ENCODE assay signal across 9 mouse cellular contexts in the genomic region with DNA sequence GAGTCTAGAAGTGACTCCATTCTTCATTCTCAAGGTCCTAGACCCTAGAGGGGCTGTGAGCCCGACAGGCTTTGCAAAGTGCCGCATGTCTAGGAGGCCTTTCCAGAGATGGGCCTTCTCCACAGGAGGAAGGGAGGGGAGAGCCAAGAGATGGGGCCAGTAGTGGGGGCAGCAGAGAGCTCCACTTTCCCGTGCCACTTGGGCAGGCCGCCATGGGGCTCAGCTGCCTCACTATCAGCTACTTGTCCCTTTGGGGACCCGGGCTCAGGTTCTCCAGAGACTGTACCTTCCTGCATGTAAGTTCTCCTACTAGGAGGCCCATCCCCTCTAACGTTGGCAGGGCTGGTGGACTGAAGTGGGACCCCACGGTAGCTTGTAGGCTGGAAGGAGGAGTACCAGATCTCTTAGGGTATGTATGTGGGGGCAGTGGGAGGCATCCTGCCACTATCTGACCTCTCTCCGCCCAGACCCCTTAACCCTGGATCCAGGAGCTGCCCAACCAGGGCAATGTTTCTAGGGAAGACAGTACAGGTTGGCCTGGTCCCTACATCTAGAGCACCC. TPM values are rescaled to one million over a fixed set of nuclear protein-coding genes. Genes with fewer than 3 reads are reported as not detected.
DNase-seq lines count a peak whose midpoint lies in the region; ATAC-seq and TF ChIP-seq lines count a peak whose summit lies in the region.
"Had no signal": no experiment of that assay in that cellular context is flagged by ENCODE, and none has a peak within 500 bp of the region (broad histone marks: within the 10 kb centered on the region; RNA-seq: fewer than 3 reads in every experiment).

No protein-coding gene starts in this region.

- no peak for ATAC-seq in heart, embryonic 11.5 days (replicated peaks; ENCODE audit: insufficient number of reproducible peaks, low FRiP score, low TSS enrichment)
- no peak for ATAC-seq in liver, embryonic 14.5 days (ENCODE audit: insufficient read depth)
- no peak for ATAC-seq in stomach, postnatal 0 days (ENCODE audit: low FRiP score, low TSS enrichment)
- ATAC-seq in activated CD4-positive, CD25-positive, alpha-beta regulatory T cell, adult 4 months = no peak

- TF ChIP-seq POLR2A in thymus, adult 2 months (IDR thresholded peaks at IDR 0.05; ENCODE audit: control insufficient read depth, extremely low read depth, insufficient read depth, low read length, poor library complexity) = no peak

- peaks cover 12% of the 10 kb centered on the region for H3K27me3 ChIP-seq in heart, embryonic 11.5 days (ENCODE audit: control insufficient read depth, insufficient read depth, low read length)
- H3K27me3 ChIP-seq in thymus, adult 2 months (ENCODE audit: control insufficient read depth, insufficient read depth, low read length) = no peaks in the 10 kb centered on the region
- H3K27me3 ChIP-seq in liver, embryonic 14.5 days (ENCODE audit: control insufficient read depth, insufficient read depth, low read length) = no peaks in the 10 kb centered on the region; the same call in 1 of the 2 replicates
- no peaks in the 10 kb centered on the region; the same call in 1 of the 2 replicates for H3K27me3 ChIP-seq in stomach, postnatal 0 days (ENCODE audit: control insufficient read depth, insufficient read depth, low read length)

- no peaks in the 10 kb centered on the region for H3K9me3 ChIP-seq in heart, embryonic 11.5 days (replicated peaks; ENCODE audit: control insufficient read depth, low read length)
- no peaks in the 10 kb centered on the region for H3K9me3 ChIP-seq in liver, embryonic 14.5 days (ENCODE audit: control insufficient read depth, low read length)
- no peaks in the 10 kb centered on the region for H3K9me3 ChIP-seq in stomach, postnatal 0 days (ENCODE audit: control insufficient read depth, low read length)
- H3K9me3 ChIP-seq: limb, embryonic 12.5 days had no signal

- peak; percentile 36; the same call in 1 of the 2 replicates for TF ChIP-seq CTCF in thymus, adult 2 months (IDR thresholded peaks at IDR 0.05; ENCODE audit: borderline replicate concordance, control insufficient read depth, extremely low read depth, insufficient read depth, low read length, poor library complexity)
- peak; percentile 13; the same call in 1 of the 2 replicates for TF ChIP-seq CTCF in liver, embryonic 14.5 days (IDR thresholded peaks at IDR 0.05; ENCODE audit: low read depth)
- no peak for TF ChIP-seq CTCF in stomach, postnatal 0 days (IDR thresholded peaks at IDR 0.05; ENCODE audit: low read depth)

- peaks cover 30% of the 10 kb centered on the region for H3K4me1 ChIP-seq in heart, embryonic 11.5 days (ENCODE audit: control insufficient read depth, insufficient read depth, low read length)
- peaks cover 37% of the 10 kb centered on the region for H3K4me1 ChIP-seq in thymus, adult 2 months (replicated peaks; ENCODE audit: control insufficient read depth, insufficient read depth, low read length)
- peaks cover 10 to 24% of the 10 kb centered on the region in 2 experiments for H3K4me1 ChIP-seq in liver, embryonic 14.5 days (replicated peaks; ENCODE audit: control insufficient read depth in 2 of 2, insufficient read depth in 2 of 2, low read length in 1 of 2)
- peaks cover 14% of the 10 kb centered on the region; the same call in 1 of the 2 replicates for H3K4me1 ChIP-seq in stomach, postnatal 0 days (replicated peaks; ENCODE audit: control insufficient read depth, insufficient read depth)

- no peak for DNase-seq in heart, postnatal 25 days (ENCODE audit: low spot score)
- no peak for DNase-seq in thymus, adult 2 months
- DNase-seq in thymus, postnatal 0 days (ENCODE audit: low spot score) = no peak
- no peak for DNase-seq in liver, embryonic 14.5 days (ENCODE audit: low read depth in 3 of 3, low spot score in 3 of 3)
- no peak for DNase-seq in stomach, postnatal 0 days (ENCODE audit: low spot score)
- no peak for DNase-seq in gastrocnemius, postnatal 36 days

- H3K4me3 ChIP-seq in heart, embryonic 11.5 days (ENCODE audit: low read depth, low read length) = no peak overlapping the region
- H3K4me3 ChIP-seq in thymus, adult 2 months (ENCODE audit: control insufficient read depth, insufficient read depth, low read length) = peak overlapping the region; percentile 7
- no peak overlapping the region for H3K4me3 ChIP-seq in liver, embryonic 14.5 days (ENCODE audit: insufficient read depth in 1 of 2, low read depth in 2 of 2, low read length in 2 of 2)
- no peak overlapping the region for H3K4me3 ChIP-seq in stomach, postnatal 0 days (ENCODE audit: low read depth, low read length)
- H3K4me3 ChIP-seq: limb, embryonic 12.5 days had no signal

- H3K9ac ChIP-seq in heart, embryonic 11.5 days (ENCODE audit: low read depth, low read length) = no peak overlapping the region
- H3K9ac ChIP-seq in liver, embryonic 14.5 days (replicated peaks) = no peak overlapping the region
- H3K9ac ChIP-seq in stomach, postnatal 0 days (ENCODE audit: low read length) = peak overlapping the region; percentile 27; the same call in 1 of the 2 replicates
- H3K9ac ChIP-seq: limb, embryonic 12.5 days had no signal

- H3K36me3 ChIP-seq in heart, embryonic 11.5 days (ENCODE audit: control insufficient read depth, insufficient read depth, low read length) = no peaks in the 10 kb centered on the region
- peaks cover 21% of the 10 kb centered on the region for H3K36me3 ChIP-seq in thymus, adult 2 months (ENCODE audit: control insufficient read depth, insufficient read depth, low read length)
- H3K36me3 ChIP-seq in liver, embryonic 14.5 days (replicated peaks; ENCODE audit: control insufficient read depth, insufficient read depth, low read depth) = no peaks in the 10 kb centered on the region; the same call in none of the 2 replicates
- H3K36me3 ChIP-seq in stomach, postnatal 0 days (ENCODE audit: control insufficient read depth, insufficient read depth, low read length) = peaks cover 9% of the 10 kb centered on the region; the same call in 1 of the 2 replicates

- peak overlapping the region; percentile 4 for H3K4me2 ChIP-seq in heart, embryonic 11.5 days
- H3K4me2 ChIP-seq in liver, embryonic 14.5 days (ENCODE audit: low read depth) = peak overlapping the region; percentile 87
- H3K4me2 ChIP-seq in stomach, postnatal 0 days (replicated peaks; ENCODE audit: low read depth) = peak overlapping the region; percentile 25

- intact Hi-C loops in heart, postnatal 25 days (cut with DNase I) = no loop called here
- intact Hi-C loops in gastrocnemius, postnatal 36 days (cut with DNase I) = no loop called here

- WGBS in heart, embryonic 11.5 days (ENCODE audit: insufficient replicate concordance) = 72% methylated on average over 8 of the region's 8 CpGs
- 39% methylated on average over 8 of the region's 8 CpGs for WGBS in thymus, adult 2 months
- 47% methylated on average over 8 of the region's 8 CpGs for WGBS in liver, embryonic 14.5 days (ENCODE audit: insufficient replicate concordance)
- WGBS in stomach, postnatal 0 days = 58% methylated on average over 8 of the region's 8 CpGs

- TF ChIP-seq EP300 in liver, embryonic 14.5 days (IDR thresholded peaks at IDR 0.05; ENCODE audit: low read depth) = no peak
- TF ChIP-seq EP300 in stomach, postnatal 0 days (optimal IDR thresholded peaks at IDR 0.05) = no peak

- no peak overlapping the region for H3K27ac ChIP-seq in heart, embryonic 11.5 days (ENCODE audit: low read depth, low read length)
- peak overlapping the region; percentile 14; the same call in 1 of the 2 replicates for H3K27ac ChIP-seq in thymus, adult 2 months (ENCODE audit: control insufficient read depth, insufficient read depth, low read length)
- no peak overlapping the region for H3K27ac ChIP-seq in liver, embryonic 14.5 days
- H3K27ac ChIP-seq in stomach, postnatal 0 days (replicated peaks) = no peak overlapping the region
- H3K27ac ChIP-seq: limb, embryonic 12.5 days had no signal

RNA-seq across cellular contexts. Expression of gene Slc35c1, which starts 3.3 kb away (rescaled TPM):
- 8.6 and 12.0 TPM in 2 replicates for polyA plus RNA-seq in heart, embryonic 11.5 days (2014; fragmentation: Nextera tagmentation; extraction: Ambion mirVana)
- total RNA-seq in heart, postnatal 25 days (2021) = 1 to 10 TPM; 6.1 to 6.6 TPM
- polyA plus RNA-seq in thymus, adult 2 months (2012; rRNA removed) = 144 and 156 TPM in 2 replicates
- polyA plus RNA-seq in thymus, postnatal 0 days (2015; fragmentation: Nextera tagmentation; extraction: Ambion mirVana) = 24.3 and 29.7 TPM in 2 replicates
- polyA plus RNA-seq in liver, embryonic 14.5 days (2012; rRNA removed) = 7.0 and 7.7 TPM in 2 replicates
- 8.6 and 9.9 TPM in 2 replicates for polyA plus RNA-seq in liver, embryonic 14.5 days (2014; fragmentation: Nextera tagmentation; extraction: Ambion mirVana)
- polyA plus RNA-seq in stomach, postnatal 0 days (2015; fragmentation: Nextera tagmentation; extraction: Ambion mirVana) = 35.8 and 41.7 TPM in 2 replicates
- 1 to 10 TPM; 5.0 to 6.3 TPM for total RNA-seq in gastrocnemius, postnatal 36 days (2021)
- polyA plus RNA-seq in activated CD4-positive, CD25-positive, alpha-beta regulatory T cell, adult 4 months (2017; shearing (Covaris generic)) = 10 to 100 TPM; 36.6 to 47.3 TPM

RNA-seq across cellular contexts. Expression of gene Cry2, which starts 23.2 kb away (rescaled TPM):
- polyA plus RNA-seq in heart, embryonic 11.5 days (2014; fragmentation: Nextera tagmentation; extraction: Ambion mirVana) = 15.3 and 17.7 TPM in 2 replicates
- total RNA-seq in heart, postnatal 25 days (2021) = 10 to 100 TPM; 14.2 to 25.9 TPM
- 16.2 and 19.6 TPM in 2 replicates for polyA plus RNA-seq in thymus, adult 2 months (2012; rRNA removed)
- polyA plus RNA-seq in thymus, postnatal 0 days (2015; fragmentation: Nextera tagmentation; extraction: Ambion mirVana) = 10.9 and 13.0 TPM in 2 replicates
- polyA plus RNA-seq in liver, embryonic 14.5 days (2012; rRNA removed) = 5.9 and 6.2 TPM in 2 replicates
- polyA plus RNA-seq in liver, embryonic 14.5 days (2014; fragmentation: Nextera tagmentation; extraction: Ambion mirVana) = 6.0 and 7.2 TPM in 2 replicates
- polyA plus RNA-seq in stomach, postnatal 0 days (2015; fragmentation: Nextera tagmentation; extraction: Ambion mirVana) = 14.8 and 17.3 TPM in 2 replicates
- total RNA-seq in gastrocnemius, postnatal 36 days (2021) = 10 to 100 TPM; 16.9 to 21.9 TPM
- 1 to 10 TPM; 4.2 to 6.3 TPM for polyA plus RNA-seq in activated CD4-positive, CD25-positive, alpha-beta regulatory T cell, adult 4 months (2017; shearing (Covaris generic))

RNA-seq across cellular contexts. Expression of gene Mapk8ip1, which starts 56.0 kb away (rescaled TPM):
- 2.7 and 4.1 TPM in 2 replicates for polyA plus RNA-seq in heart, embryonic 11.5 days (2014; fragmentation: Nextera tagmentation; extraction: Ambion mirVana)
- total RNA-seq in heart, postnatal 25 days (2021) = 1 to 10 TPM; 4.7 to 5.7 TPM
- 10.6 and 11.4 TPM in 2 replicates for polyA plus RNA-seq in thymus, adult 2 months (2012; rRNA removed)
- polyA plus RNA-seq in thymus, postnatal 0 days (2015; fragmentation: Nextera tagmentation; extraction: Ambion mirVana) = 6.2 and 6.3 TPM in 2 replicates
- 1.2 TPM in 2 replicates for polyA plus RNA-seq in liver, embryonic 14.5 days (2012; rRNA removed)
- 0.43 and 0.62 TPM in 2 replicates for polyA plus RNA-seq in liver, embryonic 14.5 days (2014; fragmentation: Nextera tagmentation; extraction: Ambion mirVana)
- polyA plus RNA-seq in stomach, postnatal 0 days (2015; fragmentation: Nextera tagmentation; extraction: Ambion mirVana) = 10.3 and 12.5 TPM in 2 replicates
- 1 to 10 TPM; 6.9 to 7.2 TPM for total RNA-seq in gastrocnemius, postnatal 36 days (2021)
- under 1 TPM; 0.36 to 0.45 TPM for polyA plus RNA-seq in activated CD4-positive, CD25-positive, alpha-beta regulatory T cell, adult 4 months (2017; shearing (Covaris generic))

Comparison
In these comparisons a context has a peak if more than half of its experiments do, and no peak if none do; other contexts are left out.
1. H3K4me2 ChIP-seq: peak in every context shown above with its lines; median percentile 87 in liver, embryonic 14.5 days; 25 in stomach, postnatal 0 days; 4 in heart, embryonic 11.5 days.